Mouse (Mus musculus): Measurements from ENCODE around the gene Pole3.

The Pole3 gene

GRCm38 (mm10) chr4:62524651-62525488, at the start of gene Pole3, which contains the start of gene 4933430I17Rik:
Gene Pole3, minus strand, starts transcription at chr4:62525068.
Gene 4933430I17Rik, plus strand, starts transcription at chr4:62525369.
- peak; percentile 94 for DNase-seq

GRCm38 (mm10) chr4:62570029-62570428, 45.2 kb upstream of the Pole3 start:
- no peak for DNase-seq

- DNase-seq, result no peak
These were observed 44.7 kb upstream of the Pole3 start for GRCm38 (mm10) chr4:62569603-62570002.

GRCm38 (mm10) chr4:62568359-62568758, 43.5 kb upstream of the Pole3 start:
- DNase-seq, result no peak

- DNase-seq, result no peak
These were observed 42.8 kb upstream of the Pole3 start for GRCm38 (mm10) chr4:62567696-62568095.

GRCm38 (mm10) chr4:62566530-62566929, 41.7 kb upstream of the Pole3 start:
- no peak for DNase-seq

- peak; percentile 24 to 31 for DNase-seq
These were observed 37.1 kb upstream of the Pole3 start for GRCm38 (mm10) chr4:62562006-62562405.

- no peak for DNase-seq
These were observed 36.7 kb upstream of the Pole3 start for GRCm38 (mm10) chr4:62561630-62562001.

GRCm38 (mm10) chr4:62560963-62561629, 36.2 kb upstream of the Pole3 start:
- peak; percentile 83 to 84 for DNase-seq

- DNase-seq, result no peak
These were observed 35.0 kb upstream of the Pole3 start, which contains the start of gene Rgs3 for GRCm38 (mm10) chr4:62559797-62560329. Gene Rgs3, plus strand, starts transcription at chr4:62559847.

GRCm38 (mm10) chr4:62557436-62557835, 32.6 kb upstream of the Pole3 start:
- no peak for DNase-seq

- no peak for DNase-seq
These were observed 27.1 kb upstream of the Pole3 start for GRCm38 (mm10) chr4:62551966-62552365.

GRCm38 (mm10) chr4:62544801-62545200, 19.9 kb upstream of the Pole3 start:
- DNase-seq, result no peak

GRCm38 (mm10) chr4:62543782-62544181, 18.9 kb upstream of the Pole3 start:
- DNase-seq, result no peak

GRCm38 (mm10) chr4:62541802-62542201, 16.9 kb upstream of the Pole3 start:
- no peak for DNase-seq

- no peak for DNase-seq
These were observed 8.9 kb upstream of the Pole3 start for GRCm38 (mm10) chr4:62533729-62534128.

GRCm38 (mm10) chr4:62527655-62528054, 2.8 kb upstream of the Pole3 start:
- no peak for DNase-seq

- no peak for DNase-seq
These were observed 1.4 kb upstream of the Pole3 start for GRCm38 (mm10) chr4:62526256-62526655.

GRCm38 (mm10) chr4:62525489-62525811, 582 bp upstream of the Pole3 start:
- DNase-seq, result no peak

- no peak for DNase-seq
These were observed 3.9 kb downstream of the Pole3 start for GRCm38 (mm10) chr4:62520892-62521400.

GRCm38 (mm10) chr4:62519849-62520233, 5.0 kb downstream of the Pole3 start, which contains the start of gene Alad:
Gene Alad, minus strand, starts transcription at chr4:62519918.
- DNase-seq, result peak; percentile 65 to 72

GRCm38 (mm10) chr4:62519122-62519848, 5.6 kb downstream of the Pole3 start:
- no peak for DNase-seq
